Mouse (Mus musculus): ENCODE results near the gene 4632433K11Rik. TPM values are rescaled to one million over a fixed set of nuclear protein-coding genes. Genes with fewer than 3 reads are reported as not detected.

The 4632433K11Rik gene
- polyA plus RNA-seq, 1 experiment = not detected

DNA sequence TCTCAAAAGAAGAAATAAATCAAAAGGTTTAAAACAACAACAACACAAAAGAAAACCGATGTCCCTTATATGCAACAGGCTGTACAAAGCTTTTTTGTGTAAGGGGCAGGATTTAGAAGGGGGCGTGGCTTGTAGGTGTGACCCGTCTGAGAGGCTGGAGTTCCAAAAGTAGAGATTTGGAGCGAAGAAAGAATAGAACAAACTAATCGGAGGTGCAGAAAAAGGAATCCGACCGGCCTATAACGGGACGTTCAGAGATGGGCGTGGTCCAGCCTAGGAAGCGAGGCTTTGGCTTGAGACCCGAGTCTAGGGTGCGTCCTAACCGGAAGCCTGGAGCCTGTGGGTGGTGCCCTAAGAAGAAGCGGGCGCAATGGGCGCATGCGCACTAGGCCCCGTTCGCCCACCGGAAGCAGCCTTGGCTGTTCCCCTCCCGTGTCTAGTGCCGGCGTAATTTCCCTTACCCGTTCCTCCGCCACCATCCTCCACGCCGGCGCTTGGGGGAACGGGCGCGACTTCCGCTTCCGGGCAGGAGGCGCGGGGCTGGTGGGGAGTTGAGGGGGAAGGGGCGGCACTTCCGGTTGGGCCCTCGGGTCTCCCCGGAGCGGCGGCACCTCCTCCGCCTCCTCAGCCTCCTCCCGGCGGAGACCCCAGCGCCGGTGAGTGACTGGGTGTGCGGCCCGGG lies 13.8 kb upstream of the 4632433K11Rik start, which contains the start of the genes Zfp865 and Ccdc106:
Gene Zfp865 (plus strand): TSS at position 377 of the 682 bp plus-strand sequence.
Gene Ccdc106 (plus strand): TSS at position 554 of the 682 bp plus-strand sequence.
- H3K4me1 ChIP-seq = peaks cover 78% of the 10 kb centered on the region
- H3K27me3 ChIP-seq (replicated peaks) = no peaks in the 10 kb centered on the region
- H3K4me3 ChIP-seq (replicated peaks) = peak within 1 kb of the TSS; percentile 94
- H3K9me3 ChIP-seq = 0 out of 2 replicates have a peak, but pooled peaks cover 3% of the 10 kb centered on the region
- no peak for TF ChIP-seq GATA1 (IDR thresholded peaks at IDR 0.05; ENCODE audit: borderline replicate concordance, low read length)
- TF ChIP-seq FLI1 (IDR thresholded peaks at IDR 0.05; ENCODE audit: low read length) = peak; percentile 77
- peaks cover 57% of the 10 kb centered on the region for H3K36me3 ChIP-seq (replicated peaks; ENCODE audit: low read length)

DNA sequence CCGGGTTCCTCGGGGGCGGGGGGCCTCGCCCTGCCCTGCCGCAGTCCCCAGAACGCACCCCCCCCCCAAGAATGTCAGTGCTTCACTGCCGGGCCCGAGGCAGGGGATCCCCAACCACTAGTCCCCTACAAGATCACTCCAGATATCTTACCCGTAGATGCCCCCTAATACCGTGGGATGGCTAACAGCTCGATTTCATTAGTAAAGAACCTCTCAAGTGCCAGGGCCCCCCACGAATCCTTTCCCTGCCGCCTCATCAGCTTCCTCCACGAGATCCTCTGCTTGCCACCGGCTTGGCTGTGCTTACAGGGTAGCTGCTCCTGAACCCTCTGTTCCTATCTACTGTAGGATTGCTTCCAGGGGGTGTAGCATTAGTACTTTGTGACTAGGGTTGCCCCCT lies 13.2 kb upstream of the 4632433K11Rik start:
- no peaks in the 10 kb centered on the region for H3K27me3 ChIP-seq (replicated peaks)
- H3K4me1 ChIP-seq = peaks cover 82% of the 10 kb centered on the region
- TF ChIP-seq GATA1 (IDR thresholded peaks at IDR 0.05; ENCODE audit: borderline replicate concordance, low read length) = no peak
- TF ChIP-seq FLI1 (IDR thresholded peaks at IDR 0.05; ENCODE audit: low read length) = no peak
- peak overlapping the region; percentile 94 for H3K4me3 ChIP-seq (replicated peaks)
- peaks cover 63% of the 10 kb centered on the region for H3K36me3 ChIP-seq (replicated peaks; ENCODE audit: low read length)
- 0 out of 2 replicates have a peak, but pooled peaks cover 3% of the 10 kb centered on the region for H3K9me3 ChIP-seq

DNA sequence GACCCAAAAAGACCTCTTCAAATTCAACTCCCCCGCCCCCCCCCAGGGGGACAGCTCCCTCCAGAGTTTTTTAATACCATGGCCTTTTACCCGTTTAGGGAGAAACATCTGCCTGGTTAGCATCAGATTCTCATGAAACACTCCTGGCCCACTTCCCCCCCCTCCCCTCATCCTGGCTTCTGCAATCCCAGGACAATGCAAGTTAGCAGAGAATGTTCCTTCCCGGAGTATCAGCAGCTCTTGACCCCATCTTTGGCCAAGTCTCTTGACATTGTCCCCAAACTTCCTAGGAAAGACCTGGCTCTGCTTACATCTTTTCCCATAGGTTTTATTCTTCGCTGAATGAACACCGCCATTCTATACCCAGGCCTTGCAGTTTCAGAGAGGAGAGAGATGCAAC lies 12.7 kb upstream of the 4632433K11Rik start:
- Histone ChIP-seq H3K36me3 (replicated peaks; ENCODE audit: low read length) (peaks cover 68% of the 10 kb centered on the region), H3K4me1 (peaks cover 81% of the 10 kb centered on the region)
- TF ChIP-seq FLI1 (IDR thresholded peaks at IDR 0.05; ENCODE audit: low read length) (no peak), GATA1 (IDR thresholded peaks at IDR 0.05; ENCODE audit: borderline replicate concordance, low read length) (no peak)

DNA sequence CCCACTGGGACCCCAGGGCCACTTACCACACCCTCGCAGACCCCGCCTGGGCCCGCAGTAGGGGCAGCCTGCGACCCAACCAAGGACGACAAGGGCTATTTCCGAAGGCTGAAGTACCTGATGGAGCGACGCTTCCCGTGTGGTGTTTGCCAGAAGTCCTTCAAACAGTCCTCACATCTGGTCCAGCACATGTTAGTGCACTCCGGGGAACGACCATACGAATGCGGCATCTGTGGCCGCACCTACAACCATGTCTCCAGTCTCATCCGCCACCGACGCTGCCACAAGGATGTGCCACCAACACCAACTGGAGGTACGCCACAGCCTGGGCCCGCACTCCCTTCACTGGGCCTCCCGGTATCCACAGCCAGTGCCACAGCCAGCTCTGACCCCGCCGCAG lies 4.4 kb upstream of the 4632433K11Rik start:
- H3K9me3 ChIP-seq = peaks cover 34% of the 10 kb centered on the region
- peaks cover 24% of the 10 kb centered on the region for H3K4me1 ChIP-seq
- peaks cover 97% of the 10 kb centered on the region for H3K36me3 ChIP-seq (replicated peaks; ENCODE audit: low read length)
- no peaks in the 10 kb centered on the region for H3K27me3 ChIP-seq (replicated peaks)
- TF ChIP-seq GATA1 (IDR thresholded peaks at IDR 0.05; ENCODE audit: borderline replicate concordance, low read length) (no peak), FLI1 (IDR thresholded peaks at IDR 0.05; ENCODE audit: low read length) (no peak)
- H3K4me3 ChIP-seq (replicated peaks) = peak overlapping the region; percentile 60

More for the DNA sequence above, 12.7 kb upstream of the 4632433K11Rik start:
- H3K9me3 ChIP-seq = 0 out of 2 replicates have a peak, but pooled peaks cover 3% of the 10 kb centered on the region
- no peaks in the 10 kb centered on the region for H3K27me3 ChIP-seq (replicated peaks)
- H3K4me3 ChIP-seq (replicated peaks) = peak overlapping the region; percentile 94

DNA sequence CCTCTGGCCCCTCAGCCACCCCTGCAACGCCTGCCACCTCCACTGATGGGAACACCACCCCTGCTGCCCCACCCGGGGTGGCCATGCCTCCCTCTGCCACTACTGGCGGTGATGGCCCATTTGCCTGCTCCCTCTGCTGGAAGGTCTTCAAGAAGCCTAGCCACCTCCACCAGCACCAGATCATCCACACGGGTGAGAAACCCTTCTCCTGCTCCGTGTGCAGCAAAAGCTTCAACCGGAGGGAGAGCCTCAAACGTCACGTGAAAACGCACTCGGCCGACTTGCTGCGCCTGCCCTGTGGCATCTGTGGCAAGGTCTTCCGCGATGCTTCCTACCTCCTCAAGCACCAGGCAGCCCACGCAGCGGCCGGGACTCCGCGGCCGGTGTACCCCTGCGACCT lies 4.0 kb upstream of the 4632433K11Rik start:
- TF ChIP-seq GATA1 (IDR thresholded peaks at IDR 0.05; ENCODE audit: borderline replicate concordance, low read length) = no peak
- TF ChIP-seq FLI1 (IDR thresholded peaks at IDR 0.05; ENCODE audit: low read length) = no peak
- Histone ChIP-seq H3K27me3 (replicated peaks) (no peaks in the 10 kb centered on the region), H3K36me3 (replicated peaks; ENCODE audit: low read length) (peaks cover 97% of the 10 kb centered on the region), H3K4me3 (replicated peaks) (peak overlapping the region; percentile 60), H3K4me1 (peaks cover 20% of the 10 kb centered on the region), H3K9me3 (peaks cover 34% of the 10 kb centered on the region)

DNA sequence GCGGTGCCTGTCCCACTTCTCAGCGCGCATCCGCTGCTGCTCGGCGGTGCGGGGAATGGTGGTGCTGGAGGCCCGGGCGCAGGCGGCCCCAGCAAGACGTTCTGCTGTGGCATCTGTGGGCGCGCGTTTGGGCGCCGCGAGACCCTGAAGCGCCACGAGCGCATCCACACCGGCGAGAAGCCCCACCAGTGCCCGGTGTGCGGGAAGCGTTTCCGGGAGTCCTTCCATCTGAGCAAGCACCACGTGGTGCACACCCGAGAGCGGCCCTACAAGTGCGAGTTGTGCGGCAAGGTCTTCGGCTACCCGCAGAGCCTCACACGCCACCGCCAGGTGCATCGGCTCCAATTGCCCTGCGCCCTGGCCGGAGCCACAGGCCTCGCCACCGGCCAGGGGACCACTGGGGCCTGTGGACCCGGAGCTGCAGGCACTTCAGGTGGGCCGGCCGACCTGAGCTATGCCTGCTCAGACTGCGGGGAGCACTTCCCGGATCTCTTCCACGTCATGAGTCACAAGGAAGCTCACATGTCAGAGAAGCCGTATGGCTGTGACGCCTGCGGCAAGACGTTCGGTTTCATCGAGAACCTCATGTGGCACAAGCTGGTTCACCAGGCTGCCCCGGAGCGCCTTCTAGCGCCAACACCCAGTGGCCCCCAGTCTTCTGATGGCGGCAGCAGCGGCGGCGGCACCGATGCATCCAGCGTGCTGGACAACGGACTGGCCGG lies 3.2 kb upstream of the 4632433K11Rik start:
- Histone ChIP-seq H3K27me3 (replicated peaks) (no peaks in the 10 kb centered on the region), H3K4me1 (peaks cover 15% of the 10 kb centered on the region), H3K4me3 (replicated peaks) (peak overlapping the region; percentile 60), H3K9me3 (peaks cover 34% of the 10 kb centered on the region), H3K36me3 (replicated peaks; ENCODE audit: low read length) (peaks cover 97% of the 10 kb centered on the region)
- TF ChIP-seq GATA1 (IDR thresholded peaks at IDR 0.05; ENCODE audit: borderline replicate concordance, low read length) = no peak

DNA sequence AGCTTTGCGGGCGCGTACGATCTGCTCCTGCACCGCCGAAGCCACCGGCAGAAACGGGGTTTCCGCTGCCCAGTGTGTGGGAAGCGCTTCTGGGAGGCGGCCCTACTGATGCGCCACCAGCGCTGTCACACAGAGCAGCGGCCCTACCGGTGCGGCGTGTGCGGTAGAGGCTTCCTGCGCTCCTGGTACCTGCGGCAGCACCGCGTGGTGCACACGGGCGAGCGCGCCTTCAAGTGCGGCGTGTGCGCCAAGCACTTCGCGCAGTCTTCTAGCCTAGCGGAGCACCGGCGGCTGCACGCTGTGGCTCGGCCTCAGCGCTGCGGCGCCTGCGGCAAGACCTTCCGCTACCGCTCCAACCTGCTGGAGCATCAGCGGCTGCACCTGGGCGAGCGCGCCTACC lies 2.4 kb upstream of the 4632433K11Rik start:
- Histone ChIP-seq H3K4me3 (replicated peaks) (peak overlapping the region; percentile 6), H3K9me3 (peaks cover 34% of the 10 kb centered on the region), H3K27me3 (replicated peaks) (no peaks in the 10 kb centered on the region), H3K4me1 (peaks cover 15% of the 10 kb centered on the region), H3K36me3 (replicated peaks; ENCODE audit: low read length) (peaks cover 97% of the 10 kb centered on the region)
- TF ChIP-seq GATA1 (IDR thresholded peaks at IDR 0.05; ENCODE audit: borderline replicate concordance, low read length) (no peak), FLI1 (IDR thresholded peaks at IDR 0.05; ENCODE audit: low read length) (no peak)

DNA sequence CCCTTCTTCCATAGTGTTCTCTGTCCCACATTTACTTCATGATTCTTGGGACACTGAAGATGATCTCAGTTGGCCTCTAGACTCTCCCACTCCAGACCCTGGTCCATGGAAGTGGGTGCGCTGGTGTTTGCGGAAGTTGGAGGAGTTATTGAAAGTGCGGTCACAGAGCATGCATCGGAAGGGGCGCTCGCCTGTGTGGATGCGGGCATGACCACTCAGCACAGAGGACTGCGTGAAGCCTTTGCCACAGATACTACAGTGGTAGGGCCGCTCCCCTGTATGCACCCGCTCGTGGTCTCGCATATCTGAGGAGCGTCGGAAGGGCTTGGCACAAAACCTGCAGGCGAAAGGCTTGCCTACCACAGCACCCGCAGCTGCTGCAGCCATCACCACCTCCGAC lies 1.7 kb downstream of the 4632433K11Rik start:
- H3K4me1 ChIP-seq = peaks cover 28% of the 10 kb centered on the region
- peaks cover 63% of the 10 kb centered on the region for H3K36me3 ChIP-seq (replicated peaks; ENCODE audit: low read length)

DNA sequence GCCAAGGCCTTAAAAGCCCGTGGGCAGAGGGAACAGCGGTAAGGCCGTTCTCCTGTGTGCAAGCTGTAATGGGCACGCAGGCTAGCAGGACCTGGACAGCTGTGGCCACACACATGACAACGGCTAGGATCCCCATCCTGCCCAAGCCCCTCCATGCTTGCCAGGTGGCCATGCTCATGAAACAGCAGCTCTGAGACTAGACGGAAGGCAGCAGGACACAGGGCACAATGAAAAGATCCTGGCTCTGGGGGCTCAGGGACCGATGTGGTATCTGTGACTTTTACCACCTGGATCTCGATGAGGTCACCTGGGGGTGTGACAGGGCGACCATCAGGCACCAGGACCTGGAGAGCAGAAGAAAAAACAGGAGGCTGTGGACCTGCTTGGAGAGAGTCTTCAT lies 2.2 kb downstream of the 4632433K11Rik start:
- H3K4me1 ChIP-seq = peaks cover 28% of the 10 kb centered on the region
- no peaks in the 10 kb centered on the region for H3K27me3 ChIP-seq (replicated peaks)
- TF ChIP-seq FLI1 (IDR thresholded peaks at IDR 0.05; ENCODE audit: low read length) (no peak), GATA1 (IDR thresholded peaks at IDR 0.05; ENCODE audit: borderline replicate concordance, low read length) (no peak)
- H3K9me3 ChIP-seq = peaks cover 9% of the 10 kb centered on the region
- H3K36me3 ChIP-seq (replicated peaks; ENCODE audit: low read length) = peaks cover 61% of the 10 kb centered on the region
- no peak overlapping the region for H3K4me3 ChIP-seq (replicated peaks)

More for the DNA sequence above, 1.7 kb downstream of the 4632433K11Rik start:
- TF ChIP-seq GATA1 (IDR thresholded peaks at IDR 0.05; ENCODE audit: borderline replicate concordance, low read length) (no peak), FLI1 (IDR thresholded peaks at IDR 0.05; ENCODE audit: low read length) (no peak)
- Histone ChIP-seq H3K9me3 (peaks cover 14% of the 10 kb centered on the region), H3K27me3 (replicated peaks) (no peaks in the 10 kb centered on the region), H3K4me3 (replicated peaks) (peak overlapping the region; percentile 55)

DNA sequence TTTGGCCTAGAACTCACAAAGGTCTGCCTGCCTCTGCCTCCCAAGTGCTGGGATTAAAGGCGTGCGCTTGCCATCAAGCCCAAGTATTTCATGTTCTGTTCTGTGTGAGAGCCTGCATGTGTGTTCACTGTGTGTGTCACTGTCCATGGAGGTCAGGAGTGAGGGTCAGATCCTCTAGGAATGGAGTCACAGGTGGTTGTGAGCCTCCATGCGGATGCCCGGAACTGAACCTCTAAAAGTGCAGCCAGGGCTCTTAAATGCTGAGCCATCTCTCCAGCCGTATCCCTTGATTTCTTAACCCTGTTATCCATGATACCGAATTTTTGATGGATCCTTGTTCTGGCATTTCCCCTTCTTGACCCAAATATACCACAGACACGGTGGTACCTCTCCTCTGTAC lies 3.1 kb downstream of the 4632433K11Rik start:
- TF ChIP-seq FLI1 (IDR thresholded peaks at IDR 0.05; ENCODE audit: low read length) = no peak
- no peak for TF ChIP-seq GATA1 (IDR thresholded peaks at IDR 0.05; ENCODE audit: borderline replicate concordance, low read length)
- Histone ChIP-seq H3K4me3 (replicated peaks) (no peak overlapping the region), H3K27me3 (replicated peaks) (no peaks in the 10 kb centered on the region), H3K9me3 (peaks cover under 1% of the 10 kb centered on the region; the same call in 1 of the 2 replicates), H3K4me1 (peaks cover 28% of the 10 kb centered on the region), H3K36me3 (replicated peaks; ENCODE audit: low read length) (peaks cover 57% of the 10 kb centered on the region)
